Mouse (Mus musculus) adrenal gland, postnatal 14 days (tissue): ENCODE measurements around the gene Ntn1. TPM values are rescaled to one million over a fixed set of nuclear protein-coding genes. Genes with fewer than 3 reads are reported as not detected.

Experiments used
- DNase-seq: peaks from one replicate; pipeline ENCODE4 v3.0.0; 2021; ENCODE audit warnings: mixed read lengths
- microRNA-seq, 2 experiments: library from miRNA; unstranded; fragments of <30 nt; microRNA quantifications; one replicate each; pipeline ENCODE4 v1.2.0; 2021
- total RNA-seq: library from RNA; stranded (reverse); gene quantifications from 2 replicates; pipeline ENCODE4 v1.2.3, GENCODE M21; 2021

The Ntn1 gene
- total RNA-seq, 1 experiment from 2014 or later = 8.8 TPM

GRCm38 (mm10) chr11:68185647-68186046 lies 215.0 kb downstream of the Ntn1 start:
- no peak for DNase-seq

GRCm38 (mm10) chr11:68177415-68177814 lies 223.2 kb downstream of the Ntn1 start:
- DNase-seq = no peak

- no peak for DNase-seq
Observed at GRCm38 (mm10) chr11:68176550-68176949, 224.1 kb downstream of the Ntn1 start.

GRCm38 (mm10) chr11:68172648-68173045 lies 228.0 kb downstream of the Ntn1 start:
- no peak for DNase-seq

- DNase-seq = peak; percentile 69
Observed at GRCm38 (mm10) chr11:68171973-68172647, 228.5 kb downstream of the Ntn1 start.

GRCm38 (mm10) chr11:68168427-68168826 lies 232.2 kb downstream of the Ntn1 start:
- no peak for DNase-seq

- no peak for DNase-seq
Observed at GRCm38 (mm10) chr11:68164408-68164807, 236.2 kb downstream of the Ntn1 start.

- no peak for DNase-seq
Observed at GRCm38 (mm10) chr11:68159867-68160266, 240.8 kb downstream of the Ntn1 start.

Small RNAs within 50 kb of the gene (microRNA-seq; reads per million reads assigned to microRNA genes)
- gene Mir6406 = 0 reads per million in 2 experiments

Other genes with a start within 250 kb of the Ntn1 start
- 0.67 and 4.2 TPM in 2 replicates for gene Pik3r5, start 31.3 kb upstream of the Ntn1 start, total RNA-seq
- 4.4 and 5.1 TPM in 2 replicates for gene Pik3r6, start 102.2 kb upstream of the Ntn1 start, total RNA-seq
- 0.15 TPM in 1 of 2 replicates, not detected in the other for gene Mfsd6l, start 155.4 kb upstream of the Ntn1 start, total RNA-seq
- not detected in 2 replicates for gene Ccdc42, start 186.2 kb upstream of the Ntn1 start, total RNA-seq